Mouse (Mus musculus) MEL (cell line): Measurements from ENCODE around the gene Tshr.

ENCODE experiments used
- E2F4 ChIP-seq: IDR thresholded peaks from 2 replicates; pipeline ENCODE4 v1.6.1; 2011; ENCODE audit warnings: low read depth, low read length, improper control_type of control experiment, borderline replicate concordance
- MXI1 ChIP-seq: IDR thresholded peaks from 2 replicates; pipeline ENCODE4 v1.6.1; 2011; ENCODE audit warnings: mild to moderate bottlenecking, low read depth, low read length, improper control_type of control experiment
- POLR2A ChIP-seq, 2 experiments: IDR thresholded peaks; 2 replicates each; pipeline ENCODE4 v1.6.1; 2011 to 2012; ENCODE audit warnings: low read length in 2 of 2, mild to moderate bottlenecking in 2 of 2, control low read depth in 1 of 2, improper control_type of control experiment in 1 of 2, low read depth in 1 of 2, moderate library complexity in 1 of 2; ENCODE audit not compliant: control insufficient read depth in 1 of 2, insufficient read depth in 1 of 2, poor library complexity in 1 of 2
- ZC3H11A ChIP-seq: IDR thresholded peaks from 2 replicates; pipeline ENCODE4 v1.6.1; 2012; ENCODE audit warnings: low read depth, mild to moderate bottlenecking, inconsistent platforms, low read length, improper control_type of control experiment

GRCm38 (mm10) chr12:91589542-91589846 is 205.1 kb downstream of the Tshr start:
- 0 out of 2 replicates have a peak, but pooled peaks have one; percentile 9 for TF ChIP-seq MXI1
- TF ChIP-seq POLR2A (IDR thresholded peaks at IDR 0.05; ENCODE audit: control insufficient read depth in 1 of 2, insufficient read depth in 1 of 2, low read depth in 1 of 2, low read length in 2 of 2, poor library complexity in 1 of 2), result no peak
- no peak for TF ChIP-seq ZC3H11A
- no peak for TF ChIP-seq E2F4
